Mouse (Mus musculus) macrophage (primary cell): Measurements from ENCODE around the gene Tmem25. TPM values are rescaled to one million over a fixed set of nuclear protein-coding genes. Genes with fewer than 3 reads are reported as not detected.

Source experiments
- H3K27ac ChIP-seq: fragments of 350-480 bp; formaldehyde crosslinking; 2 replicates; pipeline ENCODE4 v1.9.0; 2021
- H3K36me3 ChIP-seq: fragments of 350-480 bp; formaldehyde crosslinking; 2 replicates; pipeline ENCODE4 v1.9.0; 2021; ENCODE audit errors: inconsistent target
- H3K4me3 ChIP-seq: fragments of 350-480 bp; formaldehyde crosslinking; 2 replicates; pipeline ENCODE4 v1.9.0; 2021; ENCODE audit errors: inconsistent target
- H3K79me2 ChIP-seq: fragments of 350-480 bp; formaldehyde crosslinking; 2 replicates; pipeline ENCODE4 v1.9.0; 2021; ENCODE audit errors: inconsistent target
- WGBS: methylation state at CpG from one replicate; pipeline ENCODE4 v1.1.7; 2026; ENCODE audit warnings: inconsistent platforms; ENCODE audit not compliant: missing documents; 5-methylcytosine and 5-hydroxymethylcytosine counted together
- polyA plus RNA-seq: library from polyadenylated mRNA; stranded (reverse); fragments of 250-400 nt; gene quantifications from 3 replicates; pipeline ENCODE4 v1.2.4, GENCODE M21; 2018; ENCODE audit warnings: inconsistent platforms
- total RNA-seq, 78 experiments: library from RNA; depleted of rRNA; stranded (reverse); fragments of 250-400 nt; gene quantifications; 1 replicate in 9 of 78; 2 replicates in 24 of 78; 3 replicates in 43 of 78; 4 replicates in 2 of 78; pipeline ENCODE4 v1.2.4; 2018; ENCODE audit warnings: inconsistent platforms in 56 of 78

The Tmem25 gene
- total RNA-seq (2018; cell fraction: chromatin; rRNA removed), result 1 to 10 TPM in 3 of 26 experiments, under 1 TPM in 16, not detected in 7; 0.21 to 1.7 (median 0.46) TPM
- 1 to 10 TPM in 1 of 26 experiments, under 1 TPM in 25; 0.06 to 1.0 (median 0.36) TPM for total RNA-seq (2018; cell fraction: cytosol; rRNA removed)
- total RNA-seq (2018; cell fraction: nucleus; rRNA removed), result 1 to 10 TPM in 2 of 26 experiments, under 1 TPM in 20, not detected in 4; 0.18 to 2.0 (median 0.51) TPM
- polyA plus RNA-seq, result 0.19 to 1.1 TPM (median 0.42 TPM) in 3 replicates

- no peaks in the 10 kb centered on the region for H3K79me2 ChIP-seq
- peak within 1 kb of the TSS; percentile 23; the same call in 1 of the 2 replicates for H3K4me3 ChIP-seq
- H3K27ac ChIP-seq, result no peak within 1 kb of the TSS
- no peaks in the 10 kb centered on the region for H3K36me3 ChIP-seq
- WGBS, result 1% methylated on average over 75 of the region's 75 CpGs
Observed at GRCm38 (mm10) chr9:44799102-44799957, at the start of gene Tmem25. Tmem25 (minus strand) TSS chr9:44799307.

GRCm38 (mm10) chr9:44847446-44847845, 48.3 kb upstream of the Tmem25 start:
- H3K27ac ChIP-seq, result no peak overlapping the region
- peaks cover 65% of the 10 kb centered on the region for H3K36me3 ChIP-seq
- H3K79me2 ChIP-seq, result peaks cover 19% of the 10 kb centered on the region; the same call in 1 of the 2 replicates
- H3K4me3 ChIP-seq, result no peak overlapping the region
- 91% methylated on average over 6 of the region's 6 CpGs for WGBS

DNA sequence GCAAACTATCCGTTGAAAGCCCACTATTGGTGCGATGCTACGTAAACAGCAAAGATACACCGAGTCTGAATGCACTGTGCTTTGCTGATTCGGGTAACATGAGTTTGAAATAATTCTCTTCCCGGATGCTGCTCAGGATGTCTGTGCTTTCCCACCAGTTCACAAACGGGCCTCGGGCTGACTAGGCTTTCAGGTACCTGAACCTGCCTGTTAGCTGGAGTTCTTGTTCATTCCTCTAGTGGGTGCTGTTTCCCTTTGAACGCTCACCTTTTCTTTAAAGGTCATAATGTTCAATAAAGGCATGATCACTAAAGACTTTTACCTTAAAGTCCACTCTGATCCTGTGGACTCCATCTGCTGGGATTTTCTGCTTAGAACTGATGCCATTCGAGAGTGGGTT, 42.1 kb upstream of the Tmem25 start:
- no peak overlapping the region for H3K4me3 ChIP-seq
- H3K79me2 ChIP-seq, result no peaks in the 10 kb centered on the region
- 75% methylated on average over 10 of the region's 10 CpGs for WGBS
- no peak overlapping the region for H3K27ac ChIP-seq
- H3K36me3 ChIP-seq, result peaks cover 53% of the 10 kb centered on the region

DNA sequence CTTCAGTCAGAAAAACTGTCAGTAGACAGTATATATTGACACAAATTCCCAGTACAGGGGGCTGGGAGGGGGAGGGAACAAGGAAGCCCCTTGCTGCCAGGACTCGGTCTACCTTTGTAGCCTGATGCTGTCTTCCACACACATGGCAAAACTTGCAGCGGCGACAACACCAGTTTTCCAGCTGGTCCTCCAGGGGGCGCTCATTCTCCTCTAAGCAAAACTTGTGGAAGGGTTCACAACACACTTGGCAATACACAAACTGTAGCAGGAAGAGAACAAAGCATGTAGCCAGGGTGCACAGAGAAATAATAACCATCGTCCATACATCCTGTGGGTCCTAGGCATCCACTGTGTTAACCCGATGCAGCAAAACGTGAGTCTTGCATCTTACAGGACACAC, 37.3 kb upstream of the Tmem25 start:
- 70% methylated on average over 7 of the region's 7 CpGs for WGBS
- H3K27ac ChIP-seq, result no peak overlapping the region
- H3K36me3 ChIP-seq, result peaks cover 64% of the 10 kb centered on the region
- no peaks in the 10 kb centered on the region for H3K79me2 ChIP-seq
- H3K4me3 ChIP-seq, result no peak overlapping the region

DNA sequence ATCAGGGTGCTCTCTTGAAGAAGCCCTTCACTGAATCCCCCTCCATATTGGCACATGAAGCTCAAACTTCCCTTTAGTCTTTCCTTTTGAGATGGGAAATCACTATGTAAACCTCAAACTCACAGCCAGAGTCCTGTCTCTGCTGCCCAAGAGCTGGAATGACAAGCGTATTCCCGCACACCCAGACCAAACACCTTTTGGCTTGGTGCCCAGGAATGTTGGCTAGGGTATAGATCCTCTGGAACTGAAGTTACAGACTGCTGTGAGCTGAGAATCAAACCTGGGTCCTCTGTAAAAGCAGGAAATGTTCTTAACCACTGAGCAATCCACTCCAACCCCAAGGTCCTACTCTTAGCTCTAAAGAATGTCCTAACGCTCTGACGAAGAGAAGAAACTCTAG, 33.2 kb upstream of the Tmem25 start:
- Histone ChIP-seq H3K79me2 (no peaks in the 10 kb centered on the region), H3K4me3 (no peak overlapping the region), H3K36me3 (peaks cover 84% of the 10 kb centered on the region), H3K27ac (no peak overlapping the region)
- WGBS, result 95% methylated on average over 4 of the region's 4 CpGs

DNA sequence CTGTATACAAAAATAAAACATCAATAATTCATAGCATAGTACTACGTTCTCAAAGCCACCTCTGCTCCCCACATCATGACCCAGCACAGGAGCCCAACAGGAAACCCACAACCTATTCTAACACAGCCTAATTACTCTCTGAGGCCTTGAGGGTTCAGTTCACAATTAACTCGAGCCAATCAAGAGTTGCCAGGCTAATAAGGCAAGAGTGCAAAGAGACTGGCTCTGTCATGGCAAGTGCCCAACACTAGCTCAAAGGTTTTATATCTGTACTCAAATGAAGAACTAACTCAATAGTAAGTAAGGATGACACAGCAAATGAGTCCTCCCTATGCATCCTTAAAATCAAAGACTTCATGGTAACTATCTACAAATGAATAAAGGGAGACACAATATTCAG, 31.4 kb upstream of the Tmem25 start:
- H3K27ac ChIP-seq, result no peak overlapping the region
- peaks cover 91% of the 10 kb centered on the region for H3K36me3 ChIP-seq
- no peak overlapping the region for H3K4me3 ChIP-seq
- H3K79me2 ChIP-seq, result no peaks in the 10 kb centered on the region
- WGBS, result 57% methylated on average over 2 of the region's 2 CpGs

DNA sequence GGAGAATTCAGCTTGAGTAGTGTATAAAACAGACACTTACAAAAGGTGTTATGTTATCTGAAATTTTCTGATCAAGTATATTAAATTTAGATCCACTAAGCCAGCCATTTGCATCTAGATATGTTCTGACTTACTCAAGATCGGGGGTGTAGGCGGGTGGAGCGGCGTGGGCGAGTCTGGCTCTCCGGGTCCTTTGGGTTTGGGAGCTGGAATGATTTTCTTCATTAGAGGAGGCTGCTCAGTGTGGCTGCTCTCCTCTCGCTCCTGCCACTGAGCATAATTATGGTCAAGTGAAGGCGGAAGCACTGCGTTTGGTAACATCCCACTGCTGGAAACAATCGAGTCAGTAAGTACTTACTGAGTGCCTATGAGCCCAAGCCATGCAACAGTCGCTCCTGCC, 29.8 kb upstream of the Tmem25 start:
- Histone ChIP-seq H3K27ac (no peak overlapping the region), H3K79me2 (no peaks in the 10 kb centered on the region), H3K4me3 (no peak overlapping the region), H3K36me3 (peaks cover 92% of the 10 kb centered on the region)
- WGBS, result 94% methylated on average over 11 of the region's 11 CpGs

DNA sequence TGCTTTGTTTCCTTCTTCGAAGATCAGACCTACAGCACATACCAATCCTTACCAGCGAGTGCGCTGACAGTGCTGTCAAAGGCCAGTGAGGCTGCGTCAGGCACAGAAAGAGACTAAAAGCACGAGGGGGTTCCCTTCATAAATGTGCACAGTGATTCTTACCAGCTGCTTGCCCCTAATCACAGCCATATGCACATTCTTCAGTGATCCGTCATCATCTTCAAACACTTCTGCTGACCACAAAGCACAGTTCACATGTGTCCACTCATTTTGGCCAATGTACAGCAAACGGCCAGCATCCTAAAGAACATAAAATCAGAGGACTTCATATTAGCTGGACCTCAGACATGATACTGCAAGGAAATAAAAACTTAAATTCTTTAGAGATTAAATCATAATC, 27.6 kb upstream of the Tmem25 start:
- H3K79me2 ChIP-seq, result no peaks in the 10 kb centered on the region
- H3K4me3 ChIP-seq, result no peak overlapping the region
- H3K36me3 ChIP-seq, result peaks cover 95% of the 10 kb centered on the region
- WGBS, result 97% methylated on average over 6 of the region's 7 CpGs
- H3K27ac ChIP-seq, result no peak overlapping the region

DNA sequence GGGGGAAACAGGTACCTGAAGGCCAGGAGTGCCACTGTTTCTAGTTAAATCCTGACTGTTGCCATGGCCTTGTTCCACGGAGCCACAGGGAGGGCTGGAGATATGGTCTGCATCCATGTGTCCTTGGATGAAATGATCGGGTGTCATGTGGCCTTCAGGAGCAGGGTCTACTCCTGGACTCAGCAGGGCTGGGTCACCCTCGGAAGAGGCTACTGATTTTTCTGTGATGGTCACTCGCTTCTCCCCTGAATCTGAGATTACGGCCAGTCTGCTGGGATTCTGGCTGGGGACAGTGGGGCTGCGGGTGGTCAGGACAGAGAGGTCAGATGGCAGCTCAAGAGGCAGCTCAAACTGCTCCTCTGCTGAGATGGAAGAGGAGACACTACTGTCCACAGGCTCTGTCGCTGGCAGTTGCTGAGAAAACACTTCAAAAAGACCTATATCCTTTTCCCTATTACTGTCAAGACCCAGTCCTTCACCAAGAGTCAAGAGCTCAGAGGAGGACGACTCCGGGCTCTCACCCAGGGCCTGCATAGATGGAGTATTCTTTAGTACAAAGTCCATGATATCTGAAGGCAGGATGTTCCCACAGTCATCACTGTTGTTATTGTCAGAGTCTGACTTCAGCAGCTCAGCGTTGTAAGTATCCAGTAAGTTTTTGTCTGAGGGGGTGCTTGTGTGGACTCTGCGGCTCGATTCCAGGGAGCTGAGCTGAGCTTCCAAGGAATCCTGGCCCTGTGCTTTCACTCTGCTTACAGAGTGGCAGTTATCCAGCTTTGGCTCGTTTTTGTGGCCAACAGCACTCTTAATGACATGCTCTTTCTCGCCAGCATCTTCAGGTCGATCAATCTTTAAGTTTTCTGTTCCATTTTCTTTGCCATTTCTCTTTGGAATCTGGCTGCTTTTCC, 21.1 kb upstream of the Tmem25 start:
- Histone ChIP-seq H3K4me3 (no peak overlapping the region), H3K27ac (no peak overlapping the region), H3K79me2 (no peaks in the 10 kb centered on the region), H3K36me3 (peaks cover 97% of the 10 kb centered on the region)
- WGBS, result 91% methylated on average over 14 of the region's 15 CpGs

DNA sequence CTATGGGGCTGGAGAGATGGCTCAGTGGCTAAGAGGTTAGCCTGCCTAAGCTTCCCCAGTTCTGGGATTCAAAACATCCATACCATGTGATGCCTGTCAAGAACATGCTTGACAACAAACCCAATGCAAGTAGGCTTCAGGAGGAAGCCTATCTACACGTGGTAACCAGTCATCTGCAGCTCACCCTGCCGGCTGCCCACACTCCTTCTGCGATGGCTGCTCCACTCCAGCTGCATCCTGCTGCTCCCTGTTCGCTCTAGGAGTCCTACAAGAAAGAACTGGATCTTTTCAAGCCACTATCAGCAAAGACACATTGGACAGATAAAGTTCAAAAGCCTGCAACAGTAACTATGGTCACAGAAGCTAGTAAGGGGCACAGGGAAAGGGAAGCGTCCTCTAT, 18.4 kb upstream of the Tmem25 start:
- Histone ChIP-seq H3K27ac (no peak overlapping the region), H3K79me2 (no peaks in the 10 kb centered on the region), H3K36me3 (peaks cover 97% of the 10 kb centered on the region), H3K4me3 (no peak overlapping the region)
- 90% methylated on average over 5 of the region's 5 CpGs for WGBS

GRCm38 (mm10) chr9:44814179-44814578, 15.1 kb upstream of the Tmem25 start:
- WGBS, result 93% methylated on average over 8 of the region's 8 CpGs
- H3K79me2 ChIP-seq, result no peaks in the 10 kb centered on the region
- H3K36me3 ChIP-seq, result peaks cover 94% of the 10 kb centered on the region
- no peak overlapping the region for H3K27ac ChIP-seq
- no peak overlapping the region for H3K4me3 ChIP-seq

GRCm38 (mm10) chr9:44810316-44810715, 11.2 kb upstream of the Tmem25 start:
- Histone ChIP-seq H3K36me3 (peaks cover 96% of the 10 kb centered on the region), H3K27ac (no peak overlapping the region), H3K79me2 (no peaks in the 10 kb centered on the region), H3K4me3 (no peak overlapping the region)
- 82% methylated on average over 10 of the region's 10 CpGs for WGBS

DNA sequence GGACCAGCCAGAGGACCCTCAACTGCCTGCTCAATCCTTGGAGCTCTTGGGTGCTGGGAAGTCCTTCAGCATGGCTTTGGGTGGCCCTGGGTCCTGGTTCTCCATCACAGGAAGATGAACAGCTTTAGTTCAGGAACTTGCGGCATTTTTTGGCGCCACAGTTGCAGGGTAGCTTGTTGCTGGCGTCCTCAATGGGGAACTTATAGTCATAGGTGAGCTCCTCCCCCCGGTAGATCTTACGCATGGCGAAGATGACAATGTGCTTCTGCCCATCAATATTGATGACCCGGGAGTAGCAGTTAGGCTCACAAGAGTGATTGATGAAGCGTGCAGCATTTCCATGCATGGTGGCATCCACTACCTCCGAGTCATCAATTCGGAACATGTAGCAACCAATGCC, 8.7 kb upstream of the Tmem25 start:
- Histone ChIP-seq H3K79me2 (no peaks in the 10 kb centered on the region), H3K36me3 (peaks cover 79% of the 10 kb centered on the region), H3K27ac (no peak overlapping the region), H3K4me3 (no peak overlapping the region)
- WGBS, result 93% methylated on average over 10 of the region's 10 CpGs

DNA sequence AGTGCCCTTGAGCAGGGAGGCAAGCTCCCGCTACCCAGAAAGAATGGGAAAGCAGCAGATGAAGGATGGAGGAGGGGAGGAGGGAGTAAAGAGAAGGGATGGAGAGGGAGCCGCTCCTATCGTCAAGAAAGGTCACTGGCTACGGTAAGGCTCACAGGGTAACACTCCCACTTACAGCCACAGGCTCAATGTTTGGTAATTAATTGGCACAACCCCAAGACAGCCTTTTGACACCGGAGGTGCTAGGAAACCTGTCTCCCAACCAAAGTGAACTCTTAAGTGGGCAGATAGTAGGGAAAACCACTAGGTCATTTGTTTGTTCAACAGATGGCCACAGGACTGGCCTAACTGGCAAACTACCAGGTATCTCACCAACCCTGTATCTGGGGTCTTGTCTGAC, 8.0 kb upstream of the Tmem25 start:
- no peak overlapping the region for H3K4me3 ChIP-seq
- no peak overlapping the region for H3K27ac ChIP-seq
- WGBS, result 93% methylated on average over 5 of the region's 5 CpGs
- peaks cover 73% of the 10 kb centered on the region for H3K36me3 ChIP-seq
- H3K79me2 ChIP-seq, result no peaks in the 10 kb centered on the region
